Mouse (Mus musculus) ES-Bruce4 (cell line): ENCODE measurements around the gene Sh3bgrl3. TPM values are rescaled to one million over a fixed set of nuclear protein-coding genes. Genes with fewer than 3 reads are reported as not detected.
A peak's percentile ranks its signal among the peaks of the same experiment; 100 is the strongest.
"Not testable (repeated sequence)": the region's sequence is repeated elsewhere in the genome, so short reads cannot be mapped to it uniquely, and the experiment has no call there.

ENCODE experiments used
- H3K27ac ChIP-seq: 2 replicates; pipeline ENCODE4 v1.5.1; 2012; ENCODE audit warnings: low read length, inconsistent platforms; ENCODE audit not compliant: insufficient read depth
- H3K27me3 ChIP-seq: 2 replicates; pipeline ENCODE4 v1.6.1; 2012; ENCODE audit warnings: mild to moderate bottlenecking, low read length, inconsistent platforms; ENCODE audit not compliant: control insufficient read depth, poor library complexity, insufficient read depth, severe bottlenecking
- H3K36me3 ChIP-seq: 2 replicates; pipeline ENCODE4 v1.6.1; 2012; ENCODE audit warnings: inconsistent platforms, mild to moderate bottlenecking, low read length, moderate library complexity; ENCODE audit not compliant: control insufficient read depth, poor library complexity, insufficient read depth, severe bottlenecking
- H3K4me1 ChIP-seq: one replicate; pipeline ENCODE4 v1.8.1; 2011; ENCODE audit warnings: low read length; ENCODE audit not compliant: control insufficient read depth, insufficient read depth
- H3K4me3 ChIP-seq: 2 replicates; pipeline ENCODE4 v1.5.1; 2011; ENCODE audit warnings: low read depth, mild to moderate bottlenecking, low read length
- H3K9ac ChIP-seq: 2 replicates; pipeline ENCODE4 v1.6.1; 2012; ENCODE audit warnings: low read depth, mild to moderate bottlenecking, inconsistent platforms; ENCODE audit not compliant: poor library complexity, severe bottlenecking
- H3K9me3 ChIP-seq: replicated peaks from 2 replicates; pipeline ENCODE4 v1.6.1; 2012; ENCODE audit warnings: mild to moderate bottlenecking, low read length, inconsistent platforms; ENCODE audit not compliant: control insufficient read depth, poor library complexity, insufficient read depth, severe bottlenecking
- CTCF ChIP-seq: IDR thresholded peaks from one replicate; pipeline ENCODE4 v1.8.1; 2011; ENCODE audit warnings: low read depth, low read length
- EP300 ChIP-seq: IDR thresholded peaks from 2 replicates; pipeline ENCODE4 v1.6.1; 2011; ENCODE audit warnings: low read depth, low read length; ENCODE audit not compliant: insufficient read depth
- POLR2A ChIP-seq: IDR thresholded peaks from one replicate; pipeline ENCODE4 v1.8.1; 2011; ENCODE audit warnings: low read length; ENCODE audit not compliant: insufficient read depth
- polyA plus RNA-seq: library from polyadenylated mRNA; stranded (reverse); fragments of >200 nt; gene quantifications from 2 replicates; pipeline ENCODE4 v1.2.4, GENCODE M21; 2011; ENCODE audit warnings: low read depth; ENCODE audit not compliant: missing spikeins, insufficient read depth, insufficient read length

Sh3bgrl3 gene
- polyA plus RNA-seq, result 105 and 106 TPM in 2 replicates

DNA sequence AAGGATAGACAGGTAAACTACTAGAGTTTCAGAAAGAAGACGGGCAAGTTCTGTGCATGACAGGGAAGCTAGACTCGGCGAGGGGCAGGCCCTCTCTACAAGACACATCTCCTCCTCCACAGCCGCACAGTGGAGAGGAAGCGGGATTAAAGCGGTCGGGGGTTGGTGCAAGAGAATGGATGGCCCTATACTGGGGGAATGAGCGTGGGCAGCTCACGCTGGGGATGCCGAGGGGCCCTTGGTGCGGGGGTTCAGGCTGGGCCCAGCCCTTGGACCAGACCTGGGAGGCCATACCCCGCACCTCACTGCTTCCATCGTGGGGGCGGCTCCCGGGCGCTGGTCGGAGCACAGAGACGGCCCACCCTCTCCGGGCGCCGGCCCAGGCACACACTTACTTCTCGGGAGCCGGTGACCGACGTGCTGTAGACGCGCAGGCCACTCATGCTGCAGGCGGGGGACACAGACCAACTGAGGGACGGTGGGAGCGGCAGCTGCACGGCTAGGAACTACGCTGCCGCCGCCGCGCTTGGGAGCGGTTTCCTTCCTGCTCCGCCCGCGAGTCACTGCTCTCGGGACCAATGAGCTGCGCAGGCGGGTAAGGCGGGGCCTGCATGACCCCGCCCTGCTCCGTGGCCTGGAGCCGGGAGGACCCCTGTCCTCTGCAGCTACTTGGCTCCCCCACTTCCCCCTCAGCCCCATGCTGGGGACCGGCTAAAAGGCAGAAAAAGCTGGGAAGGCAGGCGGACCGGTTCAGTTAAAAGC is at the start of gene Sh3bgrl3:
Gene Sh3bgrl3 (minus strand): TSS at position 569 of the 762 bp plus-strand sequence.
- peak within 1 kb of the TSS; percentile 86 for H3K4me3 ChIP-seq
- TF ChIP-seq POLR2A (peak; percentile 57), EP300 (no peak)
- peak within 1 kb of the TSS; percentile 60; the same call in 1 of the 2 replicates for H3K27ac ChIP-seq
- peaks cover 13% of the 10 kb centered on the region for H3K36me3 ChIP-seq
- H3K27me3 ChIP-seq, result no peaks in the 10 kb centered on the region
- no peaks in the 10 kb centered on the region for H3K9me3 ChIP-seq
- peak within 1 kb of the TSS; percentile 74 for H3K9ac ChIP-seq
- H3K4me1 ChIP-seq, result peaks cover 6% of the 10 kb centered on the region

DNA sequence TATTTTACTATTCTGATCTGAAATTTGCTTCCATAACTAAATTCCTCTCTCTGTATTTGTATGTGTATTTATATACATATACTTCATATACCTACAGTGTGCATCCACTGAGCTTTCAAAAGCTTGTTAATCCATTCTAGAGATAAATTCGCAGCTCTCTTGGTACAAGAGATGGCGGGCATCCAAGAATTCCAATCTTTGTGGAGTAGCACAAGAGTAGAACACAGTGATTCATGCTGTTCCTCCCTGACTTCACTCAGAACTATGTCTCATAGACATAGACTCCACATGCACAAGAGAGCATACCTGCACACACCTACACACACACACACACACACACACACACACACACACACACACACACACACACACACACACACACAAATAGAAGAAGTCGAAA is 43.8 kb upstream of the Sh3bgrl3 start:
- H3K27ac ChIP-seq, result no peak overlapping the region
- no peak for TF ChIP-seq POLR2A
- TF ChIP-seq EP300, result no peak
- TF ChIP-seq CTCF, result no peak
- no peak overlapping the region for H3K4me3 ChIP-seq
- H3K9me3 ChIP-seq, result no peaks in the 10 kb centered on the region
- H3K27me3 ChIP-seq, result no peaks in the 10 kb centered on the region
- H3K4me1 ChIP-seq, result no peaks in the 10 kb centered on the region
- H3K9ac ChIP-seq, result no peak overlapping the region
- H3K36me3 ChIP-seq, result peaks cover 15% of the 10 kb centered on the region

DNA sequence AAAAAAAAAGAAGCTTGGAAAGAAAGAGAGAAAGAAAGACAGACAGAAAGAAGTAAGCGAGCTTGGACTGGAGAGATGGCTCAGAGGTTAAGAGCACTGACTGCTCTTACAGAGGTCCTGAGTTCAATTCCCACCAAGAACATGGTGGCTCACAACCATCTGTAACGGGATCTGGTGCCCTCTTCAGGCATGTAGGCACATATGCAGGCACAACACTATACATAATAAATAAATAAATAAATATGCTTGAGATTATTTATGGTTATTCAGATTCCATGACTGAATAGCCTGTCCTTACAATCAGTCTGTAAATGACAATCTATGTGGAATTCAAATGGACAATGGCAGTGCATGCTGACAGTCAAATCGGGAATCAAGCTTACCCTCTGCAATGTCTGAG is 38.3 kb upstream of the Sh3bgrl3 start:
- Histone ChIP-seq H3K4me3 (no peak overlapping the region), H3K9ac (no peak overlapping the region), H3K4me1 (no peaks in the 10 kb centered on the region), H3K27ac (no peak overlapping the region), H3K9me3 (no peaks in the 10 kb centered on the region), H3K36me3 (peaks cover 26% of the 10 kb centered on the region), H3K27me3 (no peaks in the 10 kb centered on the region)
- TF ChIP-seq POLR2A (no peak), EP300 (no peak), CTCF (no peak)

DNA sequence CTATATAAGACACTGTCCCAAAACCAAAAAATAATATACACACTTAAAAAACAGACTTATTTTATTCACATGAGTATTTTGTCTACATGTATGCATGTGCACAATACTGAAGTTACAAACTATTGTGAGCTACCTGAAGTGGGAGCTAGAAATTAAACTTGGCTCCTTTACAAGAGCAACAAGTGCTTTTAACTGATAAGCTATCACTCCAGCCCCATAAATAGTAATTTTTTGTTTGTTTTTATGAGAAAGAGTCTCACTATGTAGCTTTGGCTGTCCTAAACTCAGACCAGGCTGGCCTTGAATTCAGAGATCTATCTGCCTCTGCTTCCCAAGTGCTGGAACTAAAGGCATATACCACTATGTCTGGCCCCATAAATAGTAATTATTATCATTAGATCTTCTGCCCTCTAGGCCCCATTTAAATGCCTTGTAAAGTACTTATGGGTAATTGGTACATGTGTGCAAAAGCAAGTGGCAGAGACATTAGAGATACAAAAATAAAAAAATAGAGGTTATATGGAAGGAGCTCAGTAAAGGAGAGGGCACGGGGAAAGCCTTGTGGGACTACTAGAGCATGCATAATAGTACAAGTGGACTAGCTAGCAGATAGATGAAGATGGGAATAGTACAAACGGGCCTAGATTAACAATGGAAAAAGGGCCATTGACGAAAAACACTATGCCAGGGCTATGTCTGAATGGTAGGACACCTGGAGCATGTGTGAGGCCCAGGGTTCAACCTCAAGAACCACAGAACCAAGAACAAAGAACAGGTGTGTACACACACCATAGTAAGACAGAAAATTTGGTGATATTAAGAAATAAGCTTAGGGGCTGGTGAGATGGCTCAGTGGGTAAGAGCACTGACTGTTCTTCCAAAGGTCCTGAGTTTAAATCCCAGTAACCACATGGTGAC is 37.2 kb upstream of the Sh3bgrl3 start:
- Histone ChIP-seq H3K36me3 (peaks cover 20% of the 10 kb centered on the region), H3K27ac (no peak overlapping the region), H3K4me1 (no peaks in the 10 kb centered on the region), H3K9me3 (no peaks in the 10 kb centered on the region), H3K4me3 (no peak overlapping the region), H3K27me3 (no peaks in the 10 kb centered on the region), H3K9ac (no peak overlapping the region)
- TF ChIP-seq POLR2A (no peak), CTCF (no peak), EP300 (no peak)

DNA sequence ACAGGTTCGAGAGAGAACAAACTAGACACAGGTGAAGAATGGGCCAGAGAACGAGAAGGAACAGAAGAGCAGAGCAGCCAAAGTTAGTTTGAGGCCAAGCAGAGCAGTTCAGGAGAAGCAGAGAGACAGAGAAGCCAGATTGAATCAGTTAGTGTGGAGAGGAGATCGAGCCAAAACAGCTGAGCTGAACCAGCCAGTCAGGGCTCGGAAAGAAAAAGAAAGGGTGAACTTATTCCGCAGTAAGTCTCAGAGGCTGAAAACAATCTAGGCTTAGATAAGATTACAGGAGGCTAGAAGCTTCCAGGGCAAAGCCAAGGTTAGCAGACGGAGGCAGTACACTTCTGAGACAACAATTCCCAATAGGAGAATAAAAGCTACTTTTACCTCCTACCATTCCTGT is 36.4 kb upstream of the Sh3bgrl3 start:
- TF ChIP-seq POLR2A (no peak), EP300 (no peak), CTCF (no peak)
- Histone ChIP-seq H3K27ac (no peak overlapping the region), H3K36me3 (peaks cover 20% of the 10 kb centered on the region), H3K4me3 (no peak overlapping the region), H3K27me3 (no peaks in the 10 kb centered on the region), H3K4me1 (no peaks in the 10 kb centered on the region), H3K9me3 (no peaks in the 10 kb centered on the region), H3K9ac (no peak overlapping the region)

DNA sequence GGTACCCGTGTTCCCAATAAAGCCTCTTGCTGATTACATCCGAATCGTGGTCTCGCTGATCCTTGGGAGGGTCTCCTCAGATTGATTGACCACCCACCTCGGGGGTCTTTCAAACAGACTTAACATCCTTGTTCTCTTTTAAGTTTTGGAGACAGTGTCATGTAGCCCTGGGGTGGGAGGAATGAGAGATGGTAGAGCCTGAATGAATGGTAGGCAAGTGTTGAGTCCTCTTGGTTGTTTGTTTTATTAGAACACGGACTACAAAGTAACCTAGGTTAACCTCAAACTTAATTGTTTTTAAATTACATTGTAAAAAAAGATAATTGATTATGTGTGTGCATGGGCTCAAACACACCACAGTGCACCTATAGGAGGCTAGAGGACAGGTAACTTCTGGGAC is 36.0 kb upstream of the Sh3bgrl3 start:
- H3K27ac ChIP-seq, result no peak overlapping the region
- no peaks in the 10 kb centered on the region for H3K4me1 ChIP-seq
- H3K9me3 ChIP-seq, result no peaks in the 10 kb centered on the region
- H3K4me3 ChIP-seq, result no peak overlapping the region
- H3K36me3 ChIP-seq, result peaks cover 20% of the 10 kb centered on the region
- H3K27me3 ChIP-seq, result no peaks in the 10 kb centered on the region
- no peak for TF ChIP-seq CTCF
- TF ChIP-seq POLR2A, result no peak
- TF ChIP-seq EP300, result no peak
- no peak overlapping the region for H3K9ac ChIP-seq

DNA sequence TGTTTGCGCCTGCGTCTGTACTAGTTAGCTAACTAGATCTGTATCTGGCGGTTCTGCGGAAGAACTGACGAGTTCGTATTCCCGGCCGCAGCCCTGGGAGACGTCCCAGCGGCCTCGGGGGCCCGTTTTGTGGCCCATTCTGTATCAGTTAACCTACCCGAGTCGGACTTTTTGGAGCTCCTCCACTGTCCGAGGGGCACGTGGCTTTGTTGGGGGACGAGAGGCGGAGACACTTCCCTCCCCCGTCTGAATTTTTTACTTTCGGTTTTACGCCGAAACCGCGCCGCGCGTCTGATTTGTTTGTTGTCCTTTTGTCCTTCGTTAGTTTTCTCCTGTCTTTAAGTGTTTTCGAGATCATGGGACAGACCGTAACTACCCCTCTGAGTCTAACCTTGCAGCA is 31.5 kb upstream of the Sh3bgrl3 start:
- not testable (repeated sequence) for H3K36me3 ChIP-seq, H3K9ac ChIP-seq, H3K27me3 ChIP-seq, H3K27ac ChIP-seq, H3K4me1 ChIP-seq, H3K9me3 ChIP-seq
- peak overlapping the region; percentile 38 for H3K4me3 ChIP-seq
